8 mouse cellular contexts compared by ENCODE assay signal in genomic region chr8:72160707-72161697, GRCm38 (mm10). TPM values are rescaled to one million over a fixed set of nuclear protein-coding genes. Genes with fewer than 3 reads are reported as not detected.
DNase-seq lines count a peak whose midpoint lies in the region; ATAC-seq lines count a peak whose summit lies in the region.

Rab8a (plus strand) TSS chr8:72161200.

- ATAC-seq in megakaryocyte progenitor cell, adult 5-6 weeks (replicated peaks; ENCODE audit: poor library complexity) = peak; percentile 90

- peak; percentile 99 for DNase-seq in adipocyte (ENCODE audit: low spot score)
- peak; percentile 100 for DNase-seq in embryo, embryonic 10 days (ENCODE audit: low spot score)
- DNase-seq in gastrocnemius, postnatal 10 days = peak; percentile 100
- DNase-seq in induced T-regulatory cell, adult 2 months (ENCODE audit: low read depth) = peak; percentile 100
- peak; percentile 100 for DNase-seq in left cerebral cortex, adult 9 months (ENCODE audit: low spot score in 2 of 2)
- peak; percentile 99 for DNase-seq in right cerebral cortex, postnatal 14 days
- peak; percentile 99 to 100 for DNase-seq in urinary bladder, postnatal 36 days (ENCODE audit: low spot score in 2 of 2)

RNA-seq across cellular contexts. Expression of gene Rab8a, which starts in this region (rescaled TPM):
- 10 to 100 TPM; 22.8 to 30.8 TPM for total RNA-seq in gastrocnemius, postnatal 10 days (2021)
- total RNA-seq in megakaryocyte progenitor cell, adult 5-6 weeks (2015) = 34.3 and 47.3 TPM in 2 replicates
- total RNA-seq in megakaryocyte progenitor cell, adult 5-6 weeks (2017) = 329 and 425 TPM in 2 replicates

Comparison
In these comparisons a context has a peak if more than half of its experiments do, and no peak if none do; other contexts are left out.
1. Peak in every context shown above with its lines: DNase-seq and ATAC-seq.